Mouse (Mus musculus): ENCODE measurements at regions not wholly inside any gene's neighbourhood (a gene's known extent, or its start where the extent isn't known, plus 50 kb on each side); places are given as distances from the start of the nearest gene placed in this dataset.

GRCm38 (mm10) chr3:35222251-35222650 is 531.7 kb upstream of the Atp11b start:
- Histone ChIP-seq H3K4me3 (ENCODE audit: control insufficient read depth, insufficient read depth, low read length) (no peak overlapping the region), H3K27me3 (ENCODE audit: control insufficient read depth, insufficient read depth, low read length) (no peaks in the 10 kb centered on the region), H3K36me3 (ENCODE audit: control insufficient read depth, insufficient read depth, low read length) (no peaks in the 10 kb centered on the region), H3K4me1 (replicated peaks; ENCODE audit: control insufficient read depth, insufficient read depth, low read length) (no peaks in the 10 kb centered on the region; the same call in 1 of the 2 replicates), H3K27ac (ENCODE audit: control insufficient read depth, insufficient read depth, low read length) (no peak overlapping the region)
- TF ChIP-seq POLR2A (IDR thresholded peaks at IDR 0.05; ENCODE audit: control insufficient read depth, extremely low read depth, insufficient read depth, low read length, poor library complexity) = no peak
- TF ChIP-seq CTCF (IDR thresholded peaks at IDR 0.05; ENCODE audit: borderline replicate concordance, control insufficient read depth, extremely low read depth, insufficient read depth, low read length, poor library complexity) = no peak
- no peak for DNase-seq
- WGBS = 53% methylated on average over 2 of the region's 2 CpGs

- Histone ChIP-seq H3K27ac (ENCODE audit: control insufficient read depth, insufficient read depth, low read length) (no peak overlapping the region), H3K4me1 (replicated peaks; ENCODE audit: control insufficient read depth, insufficient read depth, low read length) (no peaks in the 10 kb centered on the region; the same call in 1 of the 2 replicates), H3K4me3 (ENCODE audit: control insufficient read depth, insufficient read depth, low read length) (no peak overlapping the region), H3K27me3 (ENCODE audit: control insufficient read depth, insufficient read depth, low read length) (no peaks in the 10 kb centered on the region; the same call in 1 of the 2 replicates), H3K36me3 (ENCODE audit: control insufficient read depth, insufficient read depth, low read length) (no peaks in the 10 kb centered on the region)
- no peak for DNase-seq
- 11% methylated on average over 12 of the region's 12 CpGs for WGBS
- TF ChIP-seq POLR2A (IDR thresholded peaks at IDR 0.05; ENCODE audit: control insufficient read depth, extremely low read depth, insufficient read depth, low read length, poor library complexity) (no peak), CTCF (IDR thresholded peaks at IDR 0.05; ENCODE audit: borderline replicate concordance, control insufficient read depth, extremely low read depth, insufficient read depth, low read length, poor library complexity) (no peak)
Measured at GRCm38 (mm10) chr3:35225051-35225701, 528.7 kb upstream of the Atp11b start.

DNA sequence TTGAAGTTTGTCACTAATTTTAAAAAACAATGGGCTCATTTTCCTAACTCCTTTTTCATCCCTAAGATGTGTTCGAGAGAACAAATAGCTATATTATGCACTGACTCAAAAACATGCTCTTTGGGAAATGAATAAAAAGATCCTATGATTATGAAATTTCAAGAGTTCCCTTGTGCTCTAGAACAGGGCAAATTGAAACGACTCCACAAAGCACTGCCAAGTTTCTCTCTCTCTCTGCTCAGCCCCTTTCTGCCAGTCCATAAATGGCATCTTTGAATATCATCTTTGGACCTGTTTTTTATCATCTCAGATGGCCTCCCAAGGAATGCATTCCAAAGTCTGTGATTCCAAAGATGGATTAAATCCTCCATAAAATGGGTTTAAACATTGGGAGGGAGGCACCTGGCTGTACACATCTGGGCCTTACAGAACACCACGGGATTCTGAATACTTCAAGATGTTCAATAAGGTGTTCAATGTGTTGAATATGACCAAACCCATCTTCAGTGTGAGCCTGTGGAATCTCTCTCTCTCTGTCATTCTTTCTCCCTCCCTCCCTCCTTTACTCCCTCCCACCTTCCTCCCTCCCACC is 528.0 kb upstream of the Atp11b start:
- WGBS = 60% methylated on average over 3 of the region's 3 CpGs
- H3K4me1 ChIP-seq (replicated peaks; ENCODE audit: control insufficient read depth, insufficient read depth, low read length) = no peaks in the 10 kb centered on the region; the same call in 1 of the 2 replicates
- H3K27ac ChIP-seq (ENCODE audit: control insufficient read depth, insufficient read depth, low read length) = no peak overlapping the region
- no peak for DNase-seq
- TF ChIP-seq CTCF (IDR thresholded peaks at IDR 0.05; ENCODE audit: borderline replicate concordance, control insufficient read depth, extremely low read depth, insufficient read depth, low read length, poor library complexity) (no peak), POLR2A (IDR thresholded peaks at IDR 0.05; ENCODE audit: control insufficient read depth, extremely low read depth, insufficient read depth, low read length, poor library complexity) (no peak)
- no peaks in the 10 kb centered on the region for H3K36me3 ChIP-seq (ENCODE audit: control insufficient read depth, insufficient read depth, low read length)
- no peak overlapping the region for H3K4me3 ChIP-seq (ENCODE audit: control insufficient read depth, insufficient read depth, low read length)
- no peaks in the 10 kb centered on the region; the same call in 1 of the 2 replicates for H3K27me3 ChIP-seq (ENCODE audit: control insufficient read depth, insufficient read depth, low read length)

DNA sequence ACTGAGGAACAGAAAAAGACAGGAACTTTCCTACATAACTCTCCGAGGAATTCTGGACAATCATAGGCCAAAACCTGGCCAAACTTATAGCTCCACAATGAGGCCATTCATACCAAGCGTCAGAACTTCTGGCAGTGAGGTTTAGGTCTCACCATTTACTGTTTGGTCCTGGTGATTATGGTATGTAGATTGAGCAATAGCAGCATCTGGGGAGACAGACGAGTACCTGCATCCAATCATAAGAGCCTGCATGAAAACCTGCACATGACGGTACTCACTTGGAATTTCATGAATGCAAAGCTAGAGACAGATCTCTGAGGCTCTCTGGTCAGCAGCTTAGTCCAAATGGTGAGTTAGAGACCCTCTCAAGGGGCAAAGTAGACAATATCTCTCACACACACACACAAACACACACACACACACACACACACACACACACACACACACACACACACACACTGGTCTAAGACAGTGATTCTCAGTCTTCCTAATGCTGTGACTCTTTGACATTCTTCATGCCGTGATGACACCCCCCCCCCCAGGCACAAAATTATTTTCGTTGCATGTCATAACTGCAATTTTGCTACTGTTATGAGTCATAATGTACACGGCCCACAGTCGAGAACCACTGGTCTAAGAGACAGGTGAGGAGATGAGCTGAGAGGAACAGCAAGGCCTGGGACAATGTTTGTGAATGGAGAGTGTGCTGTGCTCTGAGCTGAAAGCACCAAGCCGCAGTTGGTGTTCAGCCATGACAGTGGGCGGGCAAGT is 522.6 kb upstream of the Atp11b start:
- Histone ChIP-seq H3K4me3 (ENCODE audit: control insufficient read depth, insufficient read depth, low read length) (no peak overlapping the region), H3K4me1 (replicated peaks; ENCODE audit: control insufficient read depth, insufficient read depth, low read length) (no peaks in the 10 kb centered on the region), H3K36me3 (ENCODE audit: control insufficient read depth, insufficient read depth, low read length) (no peaks in the 10 kb centered on the region), H3K27me3 (ENCODE audit: control insufficient read depth, insufficient read depth, low read length) (no peaks in the 10 kb centered on the region; the same call in 1 of the 2 replicates), H3K27ac (ENCODE audit: control insufficient read depth, insufficient read depth, low read length) (no peak overlapping the region)
- no peak for DNase-seq
- WGBS = 97% methylated on average over 10 of the region's 10 CpGs
- TF ChIP-seq POLR2A (IDR thresholded peaks at IDR 0.05; ENCODE audit: control insufficient read depth, extremely low read depth, insufficient read depth, low read length, poor library complexity) (no peak), CTCF (IDR thresholded peaks at IDR 0.05; ENCODE audit: borderline replicate concordance, control insufficient read depth, extremely low read depth, insufficient read depth, low read length, poor library complexity) (no peak)

DNA sequence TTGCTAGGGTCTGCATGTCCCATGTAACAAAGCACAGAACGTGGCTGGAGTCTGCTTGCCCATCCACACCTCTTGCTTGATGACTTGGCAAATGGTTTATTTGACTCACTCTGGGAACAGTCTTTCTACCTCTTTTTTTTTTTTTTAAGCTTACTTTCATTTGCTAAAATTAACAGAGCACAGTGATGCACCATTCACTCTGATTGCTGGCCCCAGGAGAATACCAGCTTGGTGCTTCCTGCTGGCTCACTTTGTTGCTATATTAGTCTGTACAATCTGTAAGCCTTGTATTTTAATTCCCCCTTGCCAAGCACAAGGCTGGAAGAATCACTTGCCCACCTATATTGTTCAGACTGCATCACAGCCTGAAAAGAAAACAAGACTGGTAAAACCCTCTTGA is 521.4 kb upstream of the Atp11b start:
- Histone ChIP-seq H3K4me3 (ENCODE audit: control insufficient read depth, insufficient read depth, low read length) (no peak overlapping the region), H3K27ac (ENCODE audit: control insufficient read depth, insufficient read depth, low read length) (no peak overlapping the region), H3K27me3 (ENCODE audit: control insufficient read depth, insufficient read depth, low read length) (no peaks in the 10 kb centered on the region; the same call in 1 of the 2 replicates), H3K4me1 (replicated peaks; ENCODE audit: control insufficient read depth, insufficient read depth, low read length) (no peaks in the 10 kb centered on the region), H3K36me3 (ENCODE audit: control insufficient read depth, insufficient read depth, low read length) (no peaks in the 10 kb centered on the region)
- TF ChIP-seq POLR2A (IDR thresholded peaks at IDR 0.05; ENCODE audit: control insufficient read depth, extremely low read depth, insufficient read depth, low read length, poor library complexity) (no peak), CTCF (IDR thresholded peaks at IDR 0.05; ENCODE audit: borderline replicate concordance, control insufficient read depth, extremely low read depth, insufficient read depth, low read length, poor library complexity) (no peak)
- 67% methylated on average over 1 of the region's 1 CpGs for WGBS
- DNase-seq = no peak

DNA sequence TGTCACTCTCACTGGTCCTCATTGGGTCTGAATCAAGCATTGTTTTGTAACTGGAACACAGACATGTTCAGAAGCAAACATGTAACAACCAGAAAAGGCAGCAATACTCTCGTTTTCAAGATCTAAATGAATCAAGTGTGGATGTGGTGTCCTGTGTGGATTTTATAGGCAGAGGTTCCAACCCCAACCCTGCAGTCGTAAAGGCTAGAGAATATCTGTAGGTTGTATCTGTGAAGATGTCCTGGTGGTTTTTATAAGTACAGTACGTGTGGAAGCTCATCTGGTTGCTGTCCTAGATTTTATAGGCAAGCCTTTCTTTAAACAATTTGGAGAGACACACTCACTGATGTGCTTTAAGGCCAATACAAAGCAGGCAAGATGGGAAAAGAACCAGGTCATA is 518.8 kb upstream of the Atp11b start:
- Histone ChIP-seq H3K4me3 (ENCODE audit: control insufficient read depth, insufficient read depth, low read length) (no peak overlapping the region), H3K27me3 (ENCODE audit: control insufficient read depth, insufficient read depth, low read length) (no peaks in the 10 kb centered on the region), H3K4me1 (replicated peaks; ENCODE audit: control insufficient read depth, insufficient read depth, low read length) (no peaks in the 10 kb centered on the region), H3K27ac (ENCODE audit: control insufficient read depth, insufficient read depth, low read length) (no peak overlapping the region), H3K36me3 (ENCODE audit: control insufficient read depth, insufficient read depth, low read length) (no peaks in the 10 kb centered on the region)
- TF ChIP-seq CTCF (IDR thresholded peaks at IDR 0.05; ENCODE audit: borderline replicate concordance, control insufficient read depth, extremely low read depth, insufficient read depth, low read length, poor library complexity) (no peak), POLR2A (IDR thresholded peaks at IDR 0.05; ENCODE audit: control insufficient read depth, extremely low read depth, insufficient read depth, low read length, poor library complexity) (no peak)
- WGBS = 82% methylated on average over 3 of the region's 3 CpGs
- DNase-seq = no peak
